Mouse (Mus musculus) kidney, postnatal 0 days (tissue): Measurements from ENCODE around the gene Farp2. TPM values are rescaled to one million over a fixed set of nuclear protein-coding genes. Genes with fewer than 3 reads are reported as not detected.

Experiments
- ATAC-seq: fragments of 200-750 bp; cut with Nextera tagmentation; replicated peaks from 2 replicates; pipeline ENCODE4 v1.8.0; 2017; ENCODE audit warnings: low read depth, moderate number of reproducible peaks, moderate TSS enrichment, moderate library complexity; ENCODE audit not compliant: low FRiP score
- DNase-seq: peaks from one replicate; pipeline ENCODE4 v3.0.0-alpha.2; 2016; ENCODE audit warnings: low spot score
- H3K27ac ChIP-seq: fragments of 300-500 bp; sonication (generic); 2 replicates; pipeline ENCODE4 v1.5.1; 2014; ENCODE audit warnings: mild to moderate bottlenecking
- H3K27me3 ChIP-seq: fragments of 300-500 bp; sonication (generic); 2 replicates; pipeline ENCODE4 v1.6.1; 2014; ENCODE audit warnings: low read length, mixed read lengths; ENCODE audit not compliant: insufficient read depth
- H3K36me3 ChIP-seq: fragments of 300-500 bp; sonication (generic); 2 replicates; pipeline ENCODE4 v1.6.1; 2014; ENCODE audit warnings: low read length, mixed read lengths; ENCODE audit not compliant: insufficient read depth
- H3K4me1 ChIP-seq: fragments of 300-500 bp; sonication (generic); replicated peaks from 2 replicates; pipeline ENCODE4 v1.6.1; 2014; ENCODE audit warnings: antibody characterized with exemption, low read length, mixed read lengths; ENCODE audit not compliant: insufficient read depth
- H3K4me2 ChIP-seq: fragments of 300-500 bp; sonication (generic); 2 replicates; pipeline ENCODE4 v1.6.1; 2014; ENCODE audit warnings: mild to moderate bottlenecking, low read length, moderate library complexity, mixed read lengths
- H3K4me3 ChIP-seq: fragments of 300-500 bp; sonication (generic); replicated peaks from 2 replicates; pipeline ENCODE4 v1.5.1; 2014; ENCODE audit warnings: low read depth, low read length
- H3K9ac ChIP-seq: fragments of 300-500 bp; sonication (generic); 2 replicates; pipeline ENCODE4 v1.6.1; 2014; ENCODE audit warnings: low read depth, low read length
- H3K9me3 ChIP-seq: fragments of 300-500 bp; sonication (generic); replicated peaks from 2 replicates; pipeline ENCODE4 v1.6.1; 2016; ENCODE audit warnings: low read length, inconsistent platforms, mixed read lengths
- CTCF ChIP-seq: IDR thresholded peaks from 2 replicates; pipeline ENCODE4 v1.5.1; 2016; ENCODE audit warnings: antibody characterized with exemption, low read depth, mild to moderate bottlenecking, moderate library complexity
- WGBS: fragments of 180-500 bp; shearing (Covaris S2); extraction: QIAGEN DNeasy Blood & Tissue Kit; methylation state at CpG from one replicate; pipeline ENCODE4 v1.1.7; 2014; 5-methylcytosine and 5-hydroxymethylcytosine counted together
- polyA plus RNA-seq: library from polyadenylated mRNA; unstranded; fragments of >200 nt; fragmentation: Nextera tagmentation; extraction: Ambion mirVana; gene quantifications from 2 replicates; pipeline ENCODE4 v1.2.1, GENCODE M21; 2015

Gene Farp2
- polyA plus RNA-seq, 1 experiment from 2014 or later = 8.0 TPM

DNA sequence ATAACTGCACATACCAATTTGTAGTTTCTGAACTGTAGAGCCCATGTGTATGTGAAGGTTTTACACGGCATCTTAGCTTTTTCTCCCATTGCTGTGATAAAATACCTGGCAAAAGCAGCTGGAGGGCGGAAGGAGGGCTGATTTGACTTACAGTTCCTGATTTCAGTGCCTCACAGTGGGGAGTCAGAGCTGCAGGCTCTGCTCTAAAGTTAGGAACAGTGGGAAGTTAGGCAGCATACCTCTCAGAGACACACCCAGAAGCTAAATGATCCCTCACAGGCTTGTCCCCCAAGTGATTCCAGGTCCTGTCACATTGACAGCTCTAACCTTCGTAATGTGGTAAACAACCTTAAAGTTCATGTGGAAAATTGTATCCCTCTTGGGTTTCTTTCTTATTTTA, 65.2 kb downstream of the Farp2 start:
- TF ChIP-seq CTCF = no peak
- Histone ChIP-seq H3K9ac (no peak overlapping the region), H3K4me1 (no peaks in the 10 kb centered on the region), H3K4me2 (no peak overlapping the region), H3K4me3 (no peak overlapping the region), H3K9me3 (no peaks in the 10 kb centered on the region), H3K27ac (no peak overlapping the region), H3K27me3 (no peaks in the 10 kb centered on the region), H3K36me3 (peaks cover 16% of the 10 kb centered on the region; the same call in 1 of the 2 replicates)
- DNase-seq (no peak), ATAC-seq (no peak)
- 85% methylated on average over 3 of the region's 3 CpGs for WGBS

GRCm38 (mm10) chr1:93577861-93578260, 66.0 kb downstream of the Farp2 start:
- no peak for DNase-seq
- H3K4me1 ChIP-seq = no peaks in the 10 kb centered on the region
- H3K9me3 ChIP-seq = no peaks in the 10 kb centered on the region
- TF ChIP-seq CTCF = no peak
- H3K36me3 ChIP-seq = peaks cover 16% of the 10 kb centered on the region; the same call in 1 of the 2 replicates
- no peak for ATAC-seq
- no peaks in the 10 kb centered on the region for H3K27me3 ChIP-seq
- no peak overlapping the region for H3K9ac ChIP-seq
- no peak overlapping the region for H3K4me3 ChIP-seq
- WGBS = 72% methylated on average over 4 of the region's 4 CpGs
- H3K27ac ChIP-seq = no peak overlapping the region
- no peak overlapping the region for H3K4me2 ChIP-seq

DNA sequence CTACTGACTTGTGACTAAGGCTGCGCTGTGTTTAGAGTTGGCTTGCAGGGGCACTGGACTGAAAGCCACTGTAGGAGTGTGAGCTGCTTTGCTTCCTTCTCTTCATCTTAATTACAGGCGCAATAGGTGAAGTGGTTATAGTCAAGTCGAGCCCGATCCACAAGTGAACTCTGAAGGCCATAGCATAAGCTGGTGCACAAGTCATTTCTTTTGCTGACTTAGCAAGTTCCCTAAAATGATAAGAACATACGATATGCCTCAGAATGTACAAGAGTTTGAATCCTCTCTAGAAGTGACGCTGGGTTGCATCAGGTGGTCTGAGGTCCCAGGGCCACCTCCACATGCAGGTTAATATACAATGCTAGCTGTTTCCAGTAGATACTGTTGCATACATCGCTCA, 69.7 kb downstream of the Farp2 start:
- no peaks in the 10 kb centered on the region for H3K27me3 ChIP-seq

DNA sequence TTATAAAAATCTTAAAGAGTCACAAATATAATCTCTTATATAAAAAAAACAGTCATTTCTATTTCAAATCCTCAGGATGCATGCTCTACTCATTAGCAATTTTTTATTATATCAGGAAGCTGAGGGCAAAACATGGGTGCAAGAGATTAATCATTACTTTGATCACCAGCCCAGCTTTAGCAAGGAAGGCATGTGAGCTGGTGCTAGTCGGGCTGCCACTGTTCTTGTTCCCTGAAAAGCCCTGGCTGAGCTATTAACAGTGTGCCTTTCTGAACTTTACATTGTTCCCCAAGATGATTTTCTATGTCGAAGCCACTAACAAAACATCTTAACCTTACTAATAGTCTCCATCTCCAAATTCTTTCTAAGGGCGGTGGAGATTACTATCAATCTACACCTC, 76.5 kb downstream of the Farp2 start:
- H3K27me3 ChIP-seq = no peaks in the 10 kb centered on the region
- H3K9me3 ChIP-seq = no peaks in the 10 kb centered on the region
- WGBS = 58% methylated on average over 3 of the region's 3 CpGs
- no peak overlapping the region for H3K9ac ChIP-seq
- H3K4me3 ChIP-seq = no peak overlapping the region
- DNase-seq (no peak), ATAC-seq (no peak)
- no peaks in the 10 kb centered on the region for H3K4me1 ChIP-seq
- peak overlapping the region; percentile 51; the same call in 1 of the 2 replicates for H3K27ac ChIP-seq
- no peak for TF ChIP-seq CTCF
- no peak overlapping the region for H3K4me2 ChIP-seq
- H3K36me3 ChIP-seq = 0 out of 2 replicates have a peak, but pooled peaks cover 3% of the 10 kb centered on the region

More for the DNA sequence above, 69.7 kb downstream of the Farp2 start:
- H3K9ac ChIP-seq = no peak overlapping the region
- DNase-seq (no peak), ATAC-seq (no peak)
- TF ChIP-seq CTCF = no peak
- peaks cover 19% of the 10 kb centered on the region; the same call in 1 of the 2 replicates for H3K36me3 ChIP-seq
- WGBS = 96% methylated on average over 7 of the region's 7 CpGs
- no peaks in the 10 kb centered on the region for H3K4me1 ChIP-seq
- H3K4me3 ChIP-seq = no peak overlapping the region
- no peaks in the 10 kb centered on the region for H3K9me3 ChIP-seq
- H3K27ac ChIP-seq = no peak overlapping the region
- H3K4me2 ChIP-seq = no peak overlapping the region

DNA sequence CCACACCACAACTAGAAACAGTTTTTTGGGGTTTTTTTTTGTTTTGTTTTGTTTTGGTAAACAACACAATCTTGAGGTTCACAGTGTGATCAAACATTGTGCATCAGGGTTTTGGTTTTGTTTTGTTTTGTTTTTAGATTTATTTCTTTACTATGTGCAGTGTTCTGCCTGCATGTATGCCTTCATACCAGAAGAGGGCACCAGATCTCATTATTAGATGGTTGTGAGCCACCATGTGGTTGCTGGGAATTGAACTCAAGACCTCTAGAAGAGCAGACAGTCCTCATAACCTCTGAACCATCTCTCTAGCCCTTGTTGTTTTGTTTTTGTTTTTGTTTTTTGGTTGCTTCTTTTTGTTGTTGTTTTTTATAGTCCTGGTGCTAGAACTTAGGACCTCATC, 82.1 kb downstream of the Farp2 start:
- no peak overlapping the region for H3K9ac ChIP-seq
- no peak overlapping the region for H3K4me3 ChIP-seq
- no peaks in the 10 kb centered on the region for H3K27me3 ChIP-seq
- H3K36me3 ChIP-seq = no peaks in the 10 kb centered on the region
- no peak overlapping the region for H3K4me2 ChIP-seq
- H3K4me1 ChIP-seq = no peaks in the 10 kb centered on the region
- H3K27ac ChIP-seq = no peak overlapping the region
- ATAC-seq (no peak), DNase-seq (no peak)
- peak; percentile 24; the same call in 1 of the 2 replicates for TF ChIP-seq CTCF
- no peaks in the 10 kb centered on the region for H3K9me3 ChIP-seq

DNA sequence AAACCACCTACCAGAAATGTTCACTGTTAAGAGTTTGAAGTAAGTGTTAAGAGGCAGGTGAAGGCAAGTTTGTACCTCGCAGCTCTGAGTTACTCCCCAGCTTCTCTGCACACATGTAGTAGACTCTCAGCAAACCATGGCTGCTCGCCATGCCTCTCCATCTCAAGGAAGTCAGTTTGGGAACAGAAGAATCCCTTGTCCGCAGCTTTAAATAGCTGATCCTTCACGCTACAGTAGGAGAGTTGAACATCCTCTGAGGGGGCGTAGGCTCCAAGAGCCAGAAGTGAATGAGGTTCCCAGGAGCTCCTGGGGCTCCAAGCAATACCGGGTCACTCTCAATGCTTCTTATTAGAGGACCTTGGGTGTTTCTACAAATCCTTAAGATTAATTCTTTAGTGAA, 84.0 kb downstream of the Farp2 start:
- no peak overlapping the region for H3K27ac ChIP-seq
- no peaks in the 10 kb centered on the region for H3K27me3 ChIP-seq
- no peak overlapping the region for H3K9ac ChIP-seq
- H3K4me2 ChIP-seq = no peak overlapping the region
- H3K36me3 ChIP-seq = no peaks in the 10 kb centered on the region
- TF ChIP-seq CTCF = no peak
- DNase-seq (no peak), ATAC-seq (no peak)
- no peak overlapping the region for H3K4me3 ChIP-seq
- no peaks in the 10 kb centered on the region for H3K9me3 ChIP-seq
- WGBS = 84% methylated on average over 6 of the region's 6 CpGs
- no peaks in the 10 kb centered on the region for H3K4me1 ChIP-seq

- ATAC-seq (no peak), DNase-seq (no peak)
- TF ChIP-seq CTCF = no peak
- Histone ChIP-seq H3K9me3 (no peaks in the 10 kb centered on the region), H3K9ac (no peak overlapping the region), H3K4me2 (no peak overlapping the region), H3K4me3 (no peak overlapping the region), H3K36me3 (no peaks in the 10 kb centered on the region), H3K4me1 (no peaks in the 10 kb centered on the region), H3K27ac (no peak overlapping the region), H3K27me3 (no peaks in the 10 kb centered on the region)
- WGBS = 82% methylated on average over 4 of the region's 4 CpGs
Observed at GRCm38 (mm10) chr1:93602911-93603310, 91.0 kb downstream of the Farp2 start.
